In genomic region chr7:136083005-136083404, GRCm38 (mm10) we compare ENCODE assay signal across 13 mouse cellular contexts.
A peak's percentile ranks its signal among the peaks of the same experiment; 100 is the strongest.
DNase-seq lines count a peak whose midpoint lies in the region; ATAC-seq lines count a peak whose summit lies in the region.
"Had no signal": no experiment of that assay in that cellular context is flagged by ENCODE, and none has a peak within 500 bp of the region (broad histone marks: within the 10 kb centered on the region; RNA-seq: fewer than 3 reads in every experiment).

No protein-coding gene starts in this region.

- H3K4me1 ChIP-seq in embryonic facial prominence, embryonic 10.5 days: peaks cover 40% of the 10 kb centered on the region
- H3K4me1 ChIP-seq in hindbrain, embryonic 12.5 days: peaks cover 46% of the 10 kb centered on the region
- peaks cover 38% of the 10 kb centered on the region for H3K4me1 ChIP-seq in midbrain, embryonic 13.5 days (replicated peaks)
- peaks cover 12% of the 10 kb centered on the region; the same call in 1 of the 2 replicates for H3K4me1 ChIP-seq in kidney, embryonic 16.5 days (ENCODE audit: insufficient read depth, low read length)
- H3K4me1 ChIP-seq: heart, embryonic 10.5 days; liver, embryonic 13.5 days had no signal

- peak; percentile 77 for DNase-seq in heart, adult 11 months
- no peak for DNase-seq in heart, postnatal 10 days
- no peak for DNase-seq in embryonic facial prominence, embryonic 10.5 days (ENCODE audit: low spot score)
- no peak for DNase-seq in liver
- DNase-seq in heart, adult 9 months (ENCODE audit: low spot score in 2 of 2): no peak
- DNase-seq: cerebellum, postnatal 36 days; liver, embryonic 13.5 days; lung, postnatal 14 days had no signal

- peak; percentile 30; the same call in 1 of the 2 replicates for ATAC-seq in hindbrain, embryonic 12.5 days (ENCODE audit: low FRiP score)
- ATAC-seq in midbrain, embryonic 13.5 days: no peak
- no peak for ATAC-seq in kidney, embryonic 16.5 days (ENCODE audit: low FRiP score, low TSS enrichment)

- intact Hi-C loops in heart, postnatal 10 days (cut with DNase I): no loop called here

- no peaks in the 10 kb centered on the region for H3K9me3 ChIP-seq in embryonic facial prominence, embryonic 10.5 days
- no peaks in the 10 kb centered on the region for H3K9me3 ChIP-seq in hindbrain, embryonic 12.5 days (replicated peaks)
- H3K9me3 ChIP-seq in midbrain, embryonic 13.5 days: no peaks in the 10 kb centered on the region
- no peaks in the 10 kb centered on the region for H3K9me3 ChIP-seq in kidney, embryonic 16.5 days (ENCODE audit: low read length)
- H3K9me3 ChIP-seq: heart, embryonic 10.5 days; liver, embryonic 13.5 days had no signal

- peaks cover 31% of the 10 kb centered on the region for H3K27me3 ChIP-seq in embryonic facial prominence, embryonic 10.5 days (replicated peaks; ENCODE audit: low read depth, poor library complexity, severe bottlenecking)
- no peaks in the 10 kb centered on the region for H3K27me3 ChIP-seq in hindbrain, embryonic 12.5 days
- 0 out of 2 replicates have a peak, but pooled peaks cover 4% of the 10 kb centered on the region for H3K27me3 ChIP-seq in midbrain, embryonic 13.5 days
- peaks cover 4% of the 10 kb centered on the region; the same call in 1 of the 2 replicates for H3K27me3 ChIP-seq in kidney, embryonic 16.5 days (ENCODE audit: insufficient read depth, low read length)
- H3K27me3 ChIP-seq: liver, embryonic 13.5 days had no signal

- no peak overlapping the region for H3K9ac ChIP-seq in hindbrain, embryonic 12.5 days
- no peak overlapping the region; the same call in 1 of the 2 replicates for H3K9ac ChIP-seq in midbrain, embryonic 13.5 days (replicated peaks)
- H3K9ac ChIP-seq in kidney, embryonic 16.5 days (replicated peaks; ENCODE audit: low read length): no peak overlapping the region
- H3K9ac ChIP-seq: liver, embryonic 13.5 days had no signal

- no peak overlapping the region for H3K4me2 ChIP-seq in hindbrain, embryonic 12.5 days (replicated peaks)
- H3K4me2 ChIP-seq in midbrain, embryonic 13.5 days (replicated peaks): no peak overlapping the region
- no peak overlapping the region for H3K4me2 ChIP-seq in kidney, embryonic 16.5 days (replicated peaks; ENCODE audit: low read depth, low read length)
- H3K4me2 ChIP-seq: liver, embryonic 13.5 days had no signal

- peak overlapping the region; percentile 52 for H3K27ac ChIP-seq in embryonic facial prominence, embryonic 10.5 days (replicated peaks)
- H3K27ac ChIP-seq in hindbrain, embryonic 12.5 days: peak overlapping the region; percentile 86
- peak overlapping the region; percentile 86 for H3K27ac ChIP-seq in midbrain, embryonic 13.5 days
- no peak overlapping the region for H3K27ac ChIP-seq in kidney, embryonic 16.5 days (ENCODE audit: low read length)
- H3K27ac ChIP-seq: heart, embryonic 10.5 days; kidney, postnatal 0 days; liver, embryonic 13.5 days had no signal

- no peak overlapping the region for H3K4me3 ChIP-seq in embryonic facial prominence, embryonic 10.5 days
- no peak overlapping the region for H3K4me3 ChIP-seq in hindbrain, embryonic 12.5 days
- H3K4me3 ChIP-seq in midbrain, embryonic 13.5 days (replicated peaks): no peak overlapping the region
- no peak overlapping the region for H3K4me3 ChIP-seq in kidney, embryonic 16.5 days (ENCODE audit: low read length)
- H3K4me3 ChIP-seq: heart, embryonic 10.5 days; liver, embryonic 13.5 days had no signal

- WGBS in embryonic facial prominence, embryonic 10.5 days: 86% methylated on average over 10 of the region's 10 CpGs
- WGBS in hindbrain, embryonic 12.5 days: 50% methylated on average over 10 of the region's 10 CpGs
- WGBS in midbrain, embryonic 13.5 days: 43% methylated on average over 10 of the region's 10 CpGs
- 71% methylated on average over 10 of the region's 10 CpGs for WGBS in kidney, embryonic 16.5 days

- no peaks in the 10 kb centered on the region for H3K36me3 ChIP-seq in embryonic facial prominence, embryonic 10.5 days (replicated peaks)
- H3K36me3 ChIP-seq in hindbrain, embryonic 12.5 days: no peaks in the 10 kb centered on the region
- H3K36me3 ChIP-seq in midbrain, embryonic 13.5 days: no peaks in the 10 kb centered on the region
- H3K36me3 ChIP-seq in kidney, embryonic 16.5 days (ENCODE audit: insufficient read depth, low read length): no peaks in the 10 kb centered on the region
- H3K36me3 ChIP-seq: heart, embryonic 10.5 days; liver, embryonic 13.5 days had no signal
